Mouse (Mus musculus): ENCODE results near the gene Gm904.
"Not testable (repeated sequence)": the region's sequence is repeated elsewhere in the genome, so short reads cannot be mapped to it uniquely, and the experiment has no call there.

Gm904 gene

GRCm38 (mm10) chr13:50642928-50643327 lies at the start of gene Gm904:
Gm904 (plus strand) TSS chr13:50643228.
- not testable (repeated sequence) for DNase-seq (ENCODE audit: extremely low spot score, low spot score)

- not testable (repeated sequence) for DNase-seq (ENCODE audit: extremely low spot score, low spot score)
Measured at GRCm38 (mm10) chr13:50648771-50649170, 5.7 kb downstream of the Gm904 start.

Measured in neural tube, embryonic 10.5 days (tissue).